Mouse (Mus musculus) spleen, adult 2 months (tissue): ENCODE measurements around the gene Castor1. TPM values are rescaled to one million over a fixed set of nuclear protein-coding genes. Genes with fewer than 3 reads are reported as not detected.

Experiments used
- DNase-seq, 2 experiments: peaks; one replicate each; pipeline versions ENCODE4 v3.0.0 to v3.0.0-alpha.2; 2012 to 2021; ENCODE audit warnings: low spot score in 2 of 2, low read depth in 1 of 2
- H3K27ac ChIP-seq: fragments of 200-500 bp; 2 replicates; pipeline ENCODE4 v1.5.1; 2012; ENCODE audit warnings: low read length, inconsistent platforms; ENCODE audit not compliant: insufficient read depth
- H3K27me3 ChIP-seq: fragments of 200-500 bp; 2 replicates; pipeline ENCODE4 v1.6.1; 2012; ENCODE audit warnings: mild to moderate bottlenecking, moderate library complexity, low read length, inconsistent platforms; ENCODE audit not compliant: control insufficient read depth, insufficient read depth
- H3K36me3 ChIP-seq: fragments of 200-500 bp; 2 replicates; pipeline ENCODE4 v1.6.1; 2012; ENCODE audit warnings: mild to moderate bottlenecking, low read length, inconsistent platforms; ENCODE audit not compliant: control insufficient read depth, insufficient read depth
- H3K4me1 ChIP-seq: fragments of 200-500 bp; 2 replicates; pipeline ENCODE4 v1.6.1; 2011; ENCODE audit warnings: inconsistent platforms; ENCODE audit not compliant: control insufficient read depth, insufficient read depth, insufficient read length
- H3K4me3 ChIP-seq: fragments of 200-500 bp; 2 replicates; pipeline ENCODE4 v1.5.1; 2011; ENCODE audit warnings: mild to moderate bottlenecking, inconsistent platforms; ENCODE audit not compliant: insufficient read depth, insufficient read length; ENCODE audit errors: extremely low read depth
- CTCF ChIP-seq: fragments of 200-500 bp; IDR thresholded peaks from 2 replicates; pipeline ENCODE4 v1.5.1; 2011; ENCODE audit warnings: mild to moderate bottlenecking, inconsistent platforms; ENCODE audit not compliant: insufficient read depth, insufficient read length, insufficient replicate concordance; ENCODE audit errors: extremely low read depth
- POLR2A ChIP-seq: fragments of 200-500 bp; IDR thresholded peaks from 2 replicates; pipeline ENCODE4 v1.6.1; 2011; ENCODE audit warnings: low read depth, low read length, inconsistent platforms
- WGBS: fragments of 180-500 bp; shearing (Covaris S2); methylation state at CpG from one replicate; pipeline ENCODE4 v1.1.7; 2018; 5-methylcytosine and 5-hydroxymethylcytosine counted together
- polyA plus RNA-seq: library from polyadenylated mRNA; depleted of rRNA; stranded (reverse); fragments of >200 nt; gene quantifications from 2 replicates; pipeline ENCODE4 v1.2.3, GENCODE M21; 2012

Gene Castor1
- polyA plus RNA-seq, 1 experiment, result 9.9 TPM

DNA sequence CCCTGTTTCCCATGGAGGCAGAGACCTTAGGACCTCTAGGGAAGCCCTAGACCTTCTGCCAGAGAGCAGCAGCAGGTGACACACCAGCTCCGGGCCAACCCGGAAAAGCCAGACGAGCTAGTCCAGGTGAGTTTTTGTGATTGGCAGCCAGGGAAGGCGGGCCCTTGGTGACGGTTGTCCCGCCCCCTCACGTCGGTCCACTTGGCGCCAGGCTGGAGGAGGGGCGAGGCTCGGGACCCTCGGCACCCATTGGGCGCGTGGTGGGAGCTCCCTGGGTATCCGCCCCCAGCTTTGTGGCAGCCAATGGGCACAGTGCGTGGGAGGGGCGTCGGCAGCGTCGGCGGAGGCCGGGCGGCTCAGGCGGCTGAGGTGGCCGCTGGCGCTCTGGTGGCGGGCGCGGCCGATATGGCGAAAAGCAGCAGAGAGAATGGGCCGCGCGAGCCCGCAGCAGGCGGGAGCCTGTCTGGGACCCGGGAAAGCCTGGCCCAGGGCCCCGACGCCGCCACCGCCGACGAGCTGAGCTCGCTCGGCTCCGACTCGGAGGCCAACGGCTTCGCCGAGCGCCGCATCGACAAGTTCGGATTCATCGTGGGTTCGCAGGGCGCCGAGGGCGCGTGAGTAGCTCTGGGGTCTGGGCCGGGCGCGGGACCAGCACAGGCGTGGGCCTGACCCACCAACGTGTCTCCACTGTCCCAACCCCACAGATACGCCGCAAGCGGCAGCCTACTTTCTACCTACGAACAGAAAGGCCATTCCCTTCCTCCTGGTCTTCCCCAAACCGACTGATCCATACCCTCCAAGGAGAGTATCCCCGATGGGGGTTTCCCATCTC lies 31.3 kb upstream of the Castor1 start, which contains the start of gene Tbc1d10a:
Gene Tbc1d10a, plus strand, starts transcription at position 304 of the 832 bp plus-strand sequence.
- Histone ChIP-seq H3K36me3 (peaks cover 4% of the 10 kb centered on the region), H3K4me3 (peak within 1 kb of the TSS; percentile 90), H3K27ac (peak within 1 kb of the TSS; percentile 69), H3K4me1 (peaks cover 8% of the 10 kb centered on the region; the same call in 1 of the 2 replicates), H3K27me3 (no peaks in the 10 kb centered on the region)
- peak; percentile 69 for TF ChIP-seq POLR2A
- no peak for TF ChIP-seq CTCF
- peak; percentile 96 to 99 for DNase-seq
- WGBS, result under 1% methylated on average over 62 of the region's 71 CpGs

DNA sequence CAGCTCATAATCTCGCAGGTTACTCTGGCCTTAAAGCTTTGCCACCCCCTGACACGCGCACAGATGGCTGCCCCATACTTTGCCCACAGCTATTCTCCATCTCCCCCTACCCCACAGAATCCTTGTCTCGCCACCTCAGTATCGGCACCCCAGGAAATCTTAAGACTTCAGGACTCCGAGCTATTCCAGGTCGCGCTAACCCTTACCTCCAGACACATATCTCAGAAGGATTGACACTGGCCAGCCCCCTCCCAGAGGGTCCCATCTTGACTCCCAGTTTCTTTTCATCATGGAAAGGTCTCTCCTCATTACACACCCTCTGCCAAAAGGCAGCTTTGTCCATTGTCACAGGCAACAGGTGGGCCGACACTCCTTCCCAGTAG lies 30.7 kb upstream of the Castor1 start:
- peak overlapping the region; percentile 90 for H3K4me3 ChIP-seq
- TF ChIP-seq CTCF (no peak), POLR2A (no peak)
- H3K36me3 ChIP-seq, result 0 out of 2 replicates have a peak, but pooled peaks cover 2% of the 10 kb centered on the region
- H3K4me1 ChIP-seq, result peaks cover 8% of the 10 kb centered on the region; the same call in 1 of the 2 replicates
- DNase-seq, result no peak
- H3K27me3 ChIP-seq, result no peaks in the 10 kb centered on the region
- H3K27ac ChIP-seq, result peak overlapping the region; percentile 66; the same call in 1 of the 2 replicates
- 31% methylated on average over 9 of the region's 9 CpGs for WGBS

DNA sequence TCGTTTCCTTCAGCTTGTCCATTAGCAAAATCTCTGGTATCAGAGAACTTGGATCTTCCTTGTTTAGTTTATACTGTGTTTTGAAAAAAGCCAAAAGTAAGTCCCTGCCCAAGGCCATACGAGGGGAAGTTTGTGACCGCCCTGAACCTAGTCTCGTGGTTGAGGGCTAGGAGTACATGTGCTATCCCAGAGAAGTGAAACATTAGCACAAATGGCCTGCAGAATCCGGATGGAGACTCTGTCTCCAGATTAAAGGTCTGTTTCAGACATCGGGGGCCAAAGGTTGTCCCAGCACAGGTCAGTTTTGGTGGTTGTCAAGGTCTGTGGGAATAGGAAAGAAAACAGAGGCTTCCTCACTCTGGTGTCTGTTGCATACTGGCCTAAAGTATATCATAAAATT lies 28.8 kb upstream of the Castor1 start:
- WGBS, result 84% methylated on average over 6 of the region's 6 CpGs
- no peak for DNase-seq

DNA sequence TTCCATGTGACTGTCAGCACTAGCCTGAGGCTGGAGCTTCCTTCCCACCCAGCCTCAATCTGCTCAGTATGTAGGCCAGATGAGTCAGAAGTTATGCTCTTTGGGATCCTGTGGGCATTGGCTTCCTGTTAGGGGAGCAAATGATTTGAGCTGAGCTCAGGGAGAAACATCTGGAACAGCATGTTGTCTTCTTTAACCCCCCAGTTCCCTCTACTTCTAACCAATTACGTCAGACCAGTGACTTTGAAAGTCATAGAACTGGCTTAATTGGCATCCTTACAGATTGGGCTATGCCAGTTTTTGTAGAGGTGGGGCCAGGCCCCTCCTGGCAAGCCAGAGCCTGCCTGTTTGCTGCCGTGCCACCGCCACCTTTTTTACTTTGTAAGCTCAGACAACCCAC lies 27.3 kb upstream of the Castor1 start:
- no peaks in the 10 kb centered on the region for H3K27me3 ChIP-seq
- no peak for DNase-seq
- peaks cover 20% of the 10 kb centered on the region for H3K4me1 ChIP-seq
- H3K36me3 ChIP-seq, result no peaks in the 10 kb centered on the region
- WGBS, result 93% methylated on average over 3 of the region's 3 CpGs
- no peak overlapping the region for H3K27ac ChIP-seq
- H3K4me3 ChIP-seq, result no peak overlapping the region
- TF ChIP-seq POLR2A (no peak), CTCF (no peak)

More for the DNA sequence above, 28.8 kb upstream of the Castor1 start:
- Histone ChIP-seq H3K27me3 (no peaks in the 10 kb centered on the region), H3K27ac (no peak overlapping the region), H3K4me1 (peaks cover 9% of the 10 kb centered on the region; the same call in 1 of the 2 replicates), H3K36me3 (no peaks in the 10 kb centered on the region), H3K4me3 (no peak overlapping the region)
- no peak for TF ChIP-seq CTCF
- no peak for TF ChIP-seq POLR2A

DNA sequence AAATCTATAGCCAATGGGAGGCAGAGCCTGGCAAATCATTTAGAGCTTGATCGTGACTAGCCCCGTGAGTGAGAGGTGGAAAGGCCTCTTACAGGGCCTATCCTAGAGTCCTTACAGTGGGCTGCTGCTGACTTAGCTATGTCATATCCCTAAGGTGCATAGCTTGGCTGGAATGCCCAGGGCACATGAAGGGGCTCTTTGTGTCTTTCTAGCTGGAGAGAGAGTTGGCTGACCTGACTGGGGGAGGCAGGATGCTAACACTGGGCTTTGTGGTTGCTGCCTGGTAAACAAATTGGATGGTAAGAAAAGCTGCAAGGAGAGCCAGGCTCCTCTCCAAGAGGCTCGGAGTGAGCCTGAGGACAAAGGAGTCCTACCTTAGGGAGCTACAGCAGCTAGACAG lies 25.3 kb upstream of the Castor1 start:
- no peak for DNase-seq
- TF ChIP-seq CTCF (no peak), POLR2A (no peak)
- Histone ChIP-seq H3K4me1 (peaks cover 31% of the 10 kb centered on the region), H3K27me3 (no peaks in the 10 kb centered on the region), H3K27ac (no peak overlapping the region), H3K4me3 (no peak overlapping the region), H3K36me3 (no peaks in the 10 kb centered on the region)
- WGBS, result 89% methylated on average over 3 of the region's 3 CpGs

DNA sequence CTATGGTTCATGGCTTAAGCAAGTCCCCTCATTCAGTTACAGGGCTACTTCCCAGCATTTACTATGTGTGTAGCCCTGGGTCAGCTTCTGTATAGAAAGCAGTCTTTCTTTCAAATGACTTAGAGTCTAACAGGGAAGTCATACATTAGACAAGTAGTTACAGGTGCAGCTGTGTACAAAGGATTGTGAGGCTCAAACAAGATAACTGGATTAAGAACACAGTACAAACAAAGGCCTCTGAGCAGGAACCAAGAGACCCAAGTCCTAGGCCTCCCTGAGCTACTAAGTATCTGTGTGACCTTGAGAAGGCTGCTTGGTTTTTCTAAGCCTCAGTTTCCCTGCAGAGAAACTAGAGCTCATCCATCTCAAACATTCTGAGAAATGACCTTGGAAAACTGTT lies 24.6 kb upstream of the Castor1 start:
- no peak overlapping the region for H3K27ac ChIP-seq
- H3K27me3 ChIP-seq, result no peaks in the 10 kb centered on the region
- no peak for DNase-seq
- H3K4me1 ChIP-seq, result peaks cover 37% of the 10 kb centered on the region
- no peak for TF ChIP-seq POLR2A
- no peak for TF ChIP-seq CTCF
- no peak overlapping the region for H3K4me3 ChIP-seq
- no peaks in the 10 kb centered on the region for H3K36me3 ChIP-seq

DNA sequence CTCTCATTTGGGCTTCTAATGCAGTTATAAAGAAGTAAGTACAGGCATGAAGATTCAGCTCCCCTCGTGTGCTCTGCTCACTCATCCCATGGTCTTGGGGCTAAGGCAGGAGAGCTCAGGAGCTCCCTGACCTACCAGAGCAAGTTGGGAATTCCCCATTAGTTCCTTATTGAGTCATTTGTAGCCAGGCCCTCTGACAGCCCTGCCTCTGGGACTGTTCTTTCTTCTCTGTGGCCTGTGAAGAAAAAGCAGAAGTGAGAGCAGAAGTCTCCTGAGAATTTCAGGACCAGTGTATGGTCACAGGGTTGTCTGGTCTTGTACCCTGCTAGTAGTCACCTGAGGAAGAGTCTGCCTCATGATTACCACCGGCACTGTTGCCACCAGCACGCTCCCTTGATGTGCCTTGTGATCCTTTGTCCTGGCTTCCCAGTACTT lies 22.4 kb upstream of the Castor1 start:
- peak overlapping the region; percentile 68 for H3K27ac ChIP-seq
- peaks cover 37% of the 10 kb centered on the region for H3K4me1 ChIP-seq
- no peaks in the 10 kb centered on the region for H3K27me3 ChIP-seq
- no peak overlapping the region for H3K4me3 ChIP-seq
- no peaks in the 10 kb centered on the region for H3K36me3 ChIP-seq
- no peak for TF ChIP-seq CTCF
- TF ChIP-seq POLR2A, result no peak
- DNase-seq, result peak; percentile 56 to 87
- WGBS, result 10% methylated on average over 3 of the region's 3 CpGs
